Mouse (Mus musculus): ENCODE data around the gene Stfa3. TPM values are rescaled to one million over a fixed set of nuclear protein-coding genes. Genes with fewer than 3 reads are reported as not detected.
"Not testable (repeated sequence)": the region's sequence is repeated elsewhere in the genome, so short reads cannot be mapped to it uniquely, and the experiment has no call there.

The Stfa3 gene
- polyA plus RNA-seq, 1 experiment = not detected

DNA sequence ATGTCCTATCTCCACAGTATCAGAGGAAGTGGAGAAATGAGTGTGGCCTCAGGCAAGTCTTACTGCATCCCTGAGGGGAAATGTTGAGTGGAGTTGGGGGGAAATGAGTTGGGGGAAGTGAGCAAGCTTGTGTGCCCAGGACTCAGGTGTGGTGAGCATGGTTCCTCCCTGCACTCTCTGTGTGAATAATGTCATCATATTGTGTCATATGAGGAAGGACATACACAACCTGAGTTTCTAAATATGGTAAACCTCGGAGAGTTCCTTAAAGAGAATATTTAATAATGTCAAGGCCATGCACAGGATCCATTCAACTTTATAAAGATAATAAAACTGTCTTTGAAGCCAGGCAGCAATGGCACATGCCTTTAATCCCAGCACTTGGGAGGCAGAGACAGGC, 34.2 kb downstream of the Stfa3 start:
- not testable (repeated sequence) for H3K4me3 ChIP-seq (ENCODE audit: insufficient read depth, low read depth, low read length); H3K27ac ChIP-seq (replicated peaks; ENCODE audit: low read depth, low read length)

GRCm38 (mm10) chr16:36408357-36408756, 46.8 kb downstream of the Stfa3 start, which contains the start of gene Stfa2:
TSS of gene Stfa2 (minus strand) at chr16:36408457.
- Histone ChIP-seq H3K4me1 (ENCODE audit: control insufficient read depth, insufficient read depth, insufficient read length, low read length) (no peaks in the 10 kb centered on the region), H3K27ac (replicated peaks; ENCODE audit: low read depth, low read length) (no peak within 1 kb of the TSS), H3K4me3 (ENCODE audit: insufficient read depth, low read depth, low read length) (no peak within 1 kb of the TSS)

More for the DNA sequence above, 34.2 kb downstream of the Stfa3 start:
- not testable (repeated sequence) for H3K4me1 ChIP-seq (ENCODE audit: control insufficient read depth, insufficient read depth, insufficient read length, low read length)

Other genes with a start within 250 kb of the Stfa3 start
- gene Gm5416, start 245.0 kb downstream of the Stfa3 start, polyA plus RNA-seq (2012; ENCODE audit: insufficient read depth, insufficient read length, missing spikeins) = not detected in 2 replicates
- gene 2010005H15Rik, start 233.9 kb downstream of the Stfa3 start, polyA plus RNA-seq (2012; ENCODE audit: insufficient read depth, insufficient read length, missing spikeins) = not detected in 2 replicates
- gene Stfa1, start 178.4 kb downstream of the Stfa3 start, polyA plus RNA-seq (2012; ENCODE audit: insufficient read depth, insufficient read length, missing spikeins) = not detected in 2 replicates
- not detected in 2 replicates for gene BC117090, start 121.1 kb downstream of the Stfa3 start, polyA plus RNA-seq (2012; ENCODE audit: insufficient read depth, insufficient read length, missing spikeins)
- gene BC100530, start 87.6 kb downstream of the Stfa3 start, polyA plus RNA-seq (2012; ENCODE audit: insufficient read depth, insufficient read length, missing spikeins) = not detected in 2 replicates
- gene Stfa2, start 46.9 kb downstream of the Stfa3 start, polyA plus RNA-seq (2012; ENCODE audit: insufficient read depth, insufficient read length, missing spikeins) = not detected in 2 replicates
- 0.42 TPM in 1 of 2 replicates, not detected in the other for gene Casr, start 106.7 kb upstream of the Stfa3 start, polyA plus RNA-seq (2012; ENCODE audit: insufficient read depth, insufficient read length, missing spikeins)
- 4.8 and 5.0 TPM in 2 replicates for gene Cd86, start 210.7 kb upstream of the Stfa3 start, polyA plus RNA-seq (2012; ENCODE audit: insufficient read depth, insufficient read length, missing spikeins)
- gene Ildr1, start 238.6 kb upstream of the Stfa3 start, polyA plus RNA-seq (2012; ENCODE audit: insufficient read depth, insufficient read length, missing spikeins) = not detected in 2 replicates